Mouse (Mus musculus): ENCODE data around the gene Cdc42se1. TPM values are rescaled to one million over a fixed set of nuclear protein-coding genes. Genes with fewer than 3 reads are reported as not detected.

Gene Cdc42se1
- polyA plus RNA-seq, 1 experiment = 63.5 TPM

DNA sequence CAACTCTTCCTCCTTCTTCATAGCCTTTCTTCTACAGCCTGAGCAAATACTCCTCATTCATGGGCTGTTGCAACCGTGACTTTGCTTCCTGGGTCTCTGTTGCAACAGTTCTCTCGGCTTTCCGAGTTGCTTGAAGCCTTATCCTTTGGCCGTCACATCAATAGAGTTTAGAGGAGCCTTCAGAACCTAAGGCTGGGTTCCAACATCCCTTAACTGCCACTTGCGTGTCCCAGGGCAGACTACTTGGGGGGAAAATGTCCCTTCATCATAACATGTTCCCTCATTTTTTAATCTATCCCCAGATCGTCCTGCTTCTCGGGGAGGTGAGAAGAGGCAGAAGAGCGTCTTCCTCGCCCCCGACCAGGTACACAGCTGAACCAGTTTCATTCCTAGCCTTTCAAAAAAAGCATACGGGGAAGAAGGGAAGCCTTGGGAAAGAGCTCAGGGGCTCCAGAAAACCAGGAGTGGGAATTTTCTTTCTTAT is 53.9 kb downstream of the Cdc42se1 start:
- peak in 1 of 2 experiments; percentile 38 for DNase-seq (ENCODE audit: extremely low spot score in 1 of 2, low spot score in 1 of 2)

- DNase-seq (ENCODE audit: extremely low spot score in 1 of 2, low spot score in 1 of 2) = peak in 1 of 2 experiments; percentile 74
Measured at GRCm38 (mm10) chr3:95282865-95283588, 54.5 kb downstream of the Cdc42se1 start.

- DNase-seq (ENCODE audit: extremely low spot score in 1 of 2, low spot score in 1 of 2) = no peak
Measured at GRCm38 (mm10) chr3:95283589-95283941, 55.0 kb downstream of the Cdc42se1 start.

GRCm38 (mm10) chr3:95284062-95284461 is 55.5 kb downstream of the Cdc42se1 start:
- DNase-seq (ENCODE audit: extremely low spot score in 1 of 2, low spot score in 1 of 2) = no peak

DNA sequence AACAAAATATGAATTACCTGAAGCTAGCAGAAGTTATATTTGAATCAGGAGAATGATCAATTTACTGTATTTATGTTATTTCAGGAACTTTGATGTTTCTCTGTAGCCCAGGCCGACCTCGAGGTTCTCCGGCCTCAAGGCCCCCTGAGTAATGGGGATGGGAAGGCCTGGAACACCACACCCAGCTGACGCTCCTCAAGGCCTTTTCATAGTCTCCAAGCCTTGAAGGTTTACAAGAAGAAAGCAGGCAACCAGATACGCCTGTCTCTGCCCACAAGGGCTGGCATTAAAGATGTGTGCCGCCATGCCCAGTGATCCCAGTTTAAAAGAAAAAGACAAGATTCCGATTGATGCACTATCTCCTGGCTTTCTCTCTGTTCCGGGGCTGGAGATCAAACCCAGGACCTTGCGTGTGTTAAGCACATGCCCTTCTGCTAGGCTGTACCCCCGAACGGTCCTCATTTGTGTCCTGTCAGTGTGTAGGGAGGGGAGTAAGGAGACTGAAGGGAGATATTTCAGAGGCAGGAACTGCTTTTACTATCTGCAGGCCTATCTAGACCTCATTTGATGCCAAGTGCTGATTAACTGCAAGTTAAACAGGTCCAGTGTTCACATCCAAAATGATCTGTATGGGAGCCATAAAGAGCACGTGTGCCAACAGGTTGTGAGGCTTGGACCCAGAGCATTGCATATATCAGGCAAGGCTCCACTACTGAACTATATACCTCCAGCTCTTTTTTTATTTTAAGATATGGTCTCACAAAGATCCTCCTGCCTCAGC is 56.2 kb downstream of the Cdc42se1 start:
- no peak for DNase-seq (ENCODE audit: extremely low spot score in 1 of 2, low spot score in 1 of 2)

GRCm38 (mm10) chr3:95285390-95285789 is 56.9 kb downstream of the Cdc42se1 start:
- no peak for DNase-seq (ENCODE audit: extremely low spot score in 1 of 2, low spot score in 1 of 2)

Other genes with a start within 250 kb of the Cdc42se1 start
- 18.4 and 20.9 TPM in 2 replicates for gene Zfp687, start 213.3 kb upstream of the Cdc42se1 start, polyA plus RNA-seq (2012; rRNA removed)
- gene Psmd4, start 186.1 kb upstream of the Cdc42se1 start, polyA plus RNA-seq (2012; rRNA removed) = 219 and 229 TPM in 2 replicates
- gene Pip5k1a, start 121.8 kb upstream of the Cdc42se1 start, polyA plus RNA-seq (2012; rRNA removed) = 41.6 and 42.0 TPM in 2 replicates
- 58.0 and 60.9 TPM in 2 replicates for gene Vps72, start 117.7 kb upstream of the Cdc42se1 start, polyA plus RNA-seq (2012; rRNA removed)
- 0.98 and 2.4 TPM in 2 replicates for gene Tmod4, start 104.3 kb upstream of the Cdc42se1 start, polyA plus RNA-seq (2012; rRNA removed)
- gene Scnm1, start 94.7 kb upstream of the Cdc42se1 start, polyA plus RNA-seq (2012; rRNA removed) = 118 and 124 TPM in 2 replicates
- gene Lysmd1, start 94.6 kb upstream of the Cdc42se1 start, polyA plus RNA-seq (2012; rRNA removed) = 20.2 and 21.2 TPM in 2 replicates
- 4.0 and 5.9 TPM in 2 replicates for gene Tnfaip8l2, start 86.4 kb upstream of the Cdc42se1 start, polyA plus RNA-seq (2012; rRNA removed)
- 34.6 and 35.8 TPM in 2 replicates for gene Sema6c, start 68.3 kb upstream of the Cdc42se1 start, polyA plus RNA-seq (2012; rRNA removed)
- gene Gabpb2, start 10.8 kb upstream of the Cdc42se1 start, polyA plus RNA-seq (2012; rRNA removed) = 15.8 and 17.9 TPM in 2 replicates
- 388 and 439 TPM in 2 replicates for gene Mllt11, start 3.4 kb downstream of the Cdc42se1 start, polyA plus RNA-seq (2012; rRNA removed)
- 0.29 and 0.30 TPM in 2 replicates for gene Gm128, start 12.9 kb downstream of the Cdc42se1 start, polyA plus RNA-seq (2012; rRNA removed)
- gene Bnipl, start 22.5 kb downstream of the Cdc42se1 start, polyA plus RNA-seq (2012; rRNA removed) = 0.40 and 0.48 TPM in 2 replicates
- gene Mindy1, start 52.6 kb downstream of the Cdc42se1 start, polyA plus RNA-seq (2012; rRNA removed) = 30.2 and 30.8 TPM in 2 replicates
- 23.1 and 25.3 TPM in 2 replicates for gene Prune1, start 53.3 kb downstream of the Cdc42se1 start, polyA plus RNA-seq (2012; rRNA removed)
- gene Anxa9, start 78.4 kb downstream of the Cdc42se1 start, polyA plus RNA-seq (2012; rRNA removed) = 2.5 and 2.6 TPM in 2 replicates
- gene Cers2, start 86.1 kb downstream of the Cdc42se1 start, polyA plus RNA-seq (2012; rRNA removed) = 93.9 and 99.4 TPM in 2 replicates
- gene Setdb1, start 128.5 kb downstream of the Cdc42se1 start, polyA plus RNA-seq (2012; rRNA removed) = 32.8 and 36.6 TPM in 2 replicates
- gene 4930558C23Rik, start 174.1 kb downstream of the Cdc42se1 start, polyA plus RNA-seq (2012; rRNA removed) = not detected in 2 replicates
- gene Arnt, start 205.7 kb downstream of the Cdc42se1 start, polyA plus RNA-seq (2012; rRNA removed) = 44.7 and 48.2 TPM in 2 replicates

Data from frontal cortex, adult 2 months (tissue).